Mouse (Mus musculus) lung, postnatal 36 days (tissue): ENCODE measurements around the gene Gm49661.

Source experiments
- DNase-seq: peaks from one replicate; pipeline ENCODE4 v3.0.0; 2022; ENCODE audit warnings: mixed read lengths

Gm49661 gene

GRCm38 (mm10) chr8:84928456-84929306 lies 40.6 kb downstream of the Gm49661 start:
- peak; percentile 80 for DNase-seq

GRCm38 (mm10) chr8:84927513-84927912 lies 41.7 kb downstream of the Gm49661 start:
- no peak for DNase-seq

GRCm38 (mm10) chr8:84925557-84925956 lies 43.7 kb downstream of the Gm49661 start:
- no peak for DNase-seq

- DNase-seq = peak; percentile 90
Measured at GRCm38 (mm10) chr8:84921596-84921995, 47.6 kb downstream of the Gm49661 start.

- DNase-seq = no peak
Measured at GRCm38 (mm10) chr8:84918646-84919045, 50.6 kb downstream of the Gm49661 start.

DNA sequence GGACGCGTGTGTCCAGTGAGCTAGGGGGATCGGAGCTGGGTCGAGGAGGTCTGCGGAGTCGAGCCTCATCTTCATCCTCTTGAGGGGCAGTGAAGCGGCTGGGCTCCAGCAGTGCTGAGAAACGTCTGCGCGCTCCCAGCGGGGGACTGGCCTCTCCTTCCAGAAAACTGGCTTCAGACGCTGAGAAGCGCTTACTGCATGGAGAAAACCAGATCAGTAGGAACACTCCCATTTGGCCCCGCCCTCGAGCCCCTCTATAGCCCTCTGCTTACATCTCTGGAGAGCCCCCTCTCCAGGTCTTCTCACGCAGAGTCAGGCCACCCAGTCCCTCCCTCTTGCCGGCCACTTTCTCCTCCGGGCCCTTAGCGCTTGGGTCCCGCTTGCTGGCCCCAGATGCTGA lies 51.5 kb downstream of the Gm49661 start:
- no peak for DNase-seq
